Mouse (Mus musculus) liver, adult 2 months (tissue): Measurements from ENCODE around the gene Adamtsl3.

Source experiments
- CTCF ChIP-seq: fragments of 200-500 bp; IDR thresholded peaks from 2 replicates; pipeline ENCODE4 v1.5.1; 2011; ENCODE audit warnings: low read depth, low read length, control low read depth
- POLR2A ChIP-seq: fragments of 200-500 bp; IDR thresholded peaks from 2 replicates; pipeline ENCODE4 v1.6.1; 2011; ENCODE audit warnings: low read length, control low read depth; ENCODE audit not compliant: insufficient read depth; ENCODE audit errors: extremely low read depth

GRCm38 (mm10) chr7:82405466-82406045 lies 70.1 kb downstream of the Adamtsl3 start:
- TF ChIP-seq CTCF, result no peak
- TF ChIP-seq POLR2A, result no peak
